Mouse (Mus musculus) cerebellum, adult 18-20 months (tissue): Measurements from ENCODE around the gene Npy4r.

Experiments used
- DNase-seq, 2 experiments: peaks; one replicate each; pipeline ENCODE4 v3.0.0; 2021

The Npy4r gene

GRCm38 (mm10) chr14:34152342-34152741 lies at the start of gene Npy4r:
Gene Npy4r (minus strand): TSS chr14:34152489.
- no peak for DNase-seq

DNA sequence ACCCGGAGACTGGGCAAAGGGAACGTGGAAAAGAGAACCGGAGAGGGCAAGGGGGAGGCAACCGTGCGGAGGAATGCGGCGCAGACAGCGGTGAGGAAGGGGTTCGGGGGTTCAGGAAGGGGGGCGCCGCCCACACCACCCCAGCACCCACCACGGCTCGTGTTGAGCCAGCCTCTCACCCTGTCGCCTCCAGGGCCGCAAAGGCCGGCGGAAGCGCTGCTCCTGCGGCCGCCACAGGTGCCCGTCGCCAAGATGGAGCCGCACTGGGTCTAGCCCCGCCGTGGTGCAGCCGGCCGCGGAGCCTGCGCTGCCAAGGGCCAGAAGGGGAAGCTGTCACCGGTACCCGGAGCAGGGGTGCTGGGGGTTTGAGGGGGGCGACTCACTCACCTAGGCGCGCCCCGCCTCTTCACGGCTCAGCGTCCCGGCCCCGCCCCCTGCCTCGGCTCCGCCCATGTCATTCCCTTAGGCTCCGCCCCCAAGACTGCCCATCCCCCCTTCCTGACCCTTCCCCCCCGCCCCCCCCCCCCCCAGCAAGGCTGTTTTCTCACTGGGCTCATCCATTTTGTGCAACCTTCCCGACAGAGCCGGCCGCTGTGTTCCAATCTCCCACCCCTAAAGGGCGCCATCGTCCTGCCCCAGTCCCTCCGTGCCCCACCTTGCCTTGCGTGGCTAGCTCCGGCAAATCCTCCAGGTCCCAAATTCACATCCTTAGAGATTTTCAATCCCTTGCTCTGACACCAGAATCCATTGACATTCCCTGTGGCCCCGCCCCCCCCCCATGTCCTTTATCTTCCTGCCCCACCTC lies 49.1 kb upstream of the Npy4r start, which contains the start of gene Gprin2:
Gene Gprin2, minus strand, starts transcription at position 423 of the 805 bp plus-strand sequence.
- peak; percentile 58 to 76 for DNase-seq

DNA sequence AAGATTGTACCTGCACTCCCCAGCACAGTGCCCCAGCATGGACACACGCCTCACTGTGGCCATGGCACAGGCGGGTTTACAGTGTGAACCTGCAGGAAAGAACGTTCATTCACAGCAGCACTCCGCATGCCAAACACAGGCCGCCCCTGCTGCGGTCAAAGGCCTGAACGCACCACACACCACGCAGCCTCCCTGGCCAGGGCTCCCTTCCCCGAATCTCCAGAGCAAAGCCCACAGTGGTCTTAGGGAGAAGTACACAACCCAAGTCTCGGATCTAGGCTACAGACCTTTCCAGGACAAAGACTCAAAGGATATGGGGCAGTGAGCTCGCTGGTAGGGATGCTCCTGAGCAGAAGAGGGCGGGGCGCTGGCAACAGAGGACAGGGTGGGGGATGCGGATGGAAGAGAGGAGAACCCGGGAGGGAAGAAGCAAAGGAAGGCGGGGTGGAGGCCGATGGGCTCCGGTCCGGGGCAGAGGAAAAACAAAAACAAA lies 48.5 kb upstream of the Npy4r start:
- peak; percentile 64 to 76 for DNase-seq

DNA sequence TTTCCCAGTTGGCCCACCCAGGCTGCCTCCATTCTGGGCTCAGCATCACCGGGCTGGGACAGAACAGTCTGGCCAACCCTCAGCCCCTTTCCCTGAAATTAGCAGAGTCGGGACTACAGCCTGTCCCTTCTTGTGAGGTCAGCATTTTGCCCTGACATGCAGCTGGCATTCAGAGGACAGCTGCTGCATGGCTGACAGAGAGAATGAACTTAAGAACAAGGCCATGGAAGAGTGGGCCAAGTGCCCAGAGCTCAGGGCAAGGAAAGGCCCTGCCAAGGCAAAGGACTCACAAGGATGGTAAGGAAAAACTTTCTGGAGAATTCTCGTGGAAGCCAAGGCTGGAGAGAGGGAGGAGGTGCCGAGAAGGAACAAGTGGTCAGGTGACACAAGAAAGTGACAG lies 44.4 kb upstream of the Npy4r start:
- no peak for DNase-seq

DNA sequence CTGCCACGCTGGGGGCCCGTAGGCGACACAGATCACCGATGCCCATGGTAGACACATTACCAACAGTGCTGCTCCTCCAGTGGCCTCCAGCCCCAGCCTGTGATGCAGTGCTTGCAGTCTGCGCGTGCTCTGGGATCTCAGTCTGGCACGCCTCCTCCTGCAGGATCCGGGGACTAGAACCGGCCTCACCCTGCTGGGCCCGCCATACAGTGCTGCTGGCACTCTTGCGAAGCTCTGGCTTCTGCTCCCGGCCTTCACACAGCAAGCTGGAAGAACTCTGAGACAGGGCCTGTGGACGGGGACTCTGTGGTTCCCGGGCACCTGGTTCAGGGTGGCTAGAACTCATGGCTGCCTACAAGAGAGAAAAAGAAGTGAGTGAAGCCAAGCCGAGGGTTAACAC lies 43.2 kb upstream of the Npy4r start:
- DNase-seq = peak; percentile 27 to 35

GRCm38 (mm10) chr14:34193879-34194278 lies 41.6 kb upstream of the Npy4r start:
- DNase-seq = no peak

- DNase-seq = no peak
These were observed 38.1 kb upstream of the Npy4r start for GRCm38 (mm10) chr14:34190361-34190760.

- DNase-seq = peak; percentile 47 to 54
These were observed 36.3 kb upstream of the Npy4r start for GRCm38 (mm10) chr14:34188629-34189028.

DNA sequence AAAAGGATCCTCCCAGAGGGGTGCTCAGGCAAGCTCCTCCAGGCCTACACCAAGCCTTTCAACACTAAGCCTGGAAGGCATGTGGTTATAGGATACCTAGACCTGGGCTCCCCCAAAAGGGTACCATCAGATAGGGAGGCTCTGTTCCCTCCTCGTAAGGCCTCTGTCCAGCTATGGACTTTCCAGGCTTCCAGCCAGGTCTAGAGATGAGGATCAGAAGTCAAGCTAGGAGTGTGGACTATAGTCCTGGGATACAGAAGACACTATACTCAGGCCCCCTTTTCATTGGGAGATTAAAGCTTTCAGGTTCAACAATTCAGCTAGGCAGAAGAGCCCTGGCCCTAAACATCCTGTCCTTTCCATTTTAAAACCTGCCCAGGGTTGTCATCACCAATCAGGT lies 30.8 kb upstream of the Npy4r start:
- no peak for DNase-seq

DNA sequence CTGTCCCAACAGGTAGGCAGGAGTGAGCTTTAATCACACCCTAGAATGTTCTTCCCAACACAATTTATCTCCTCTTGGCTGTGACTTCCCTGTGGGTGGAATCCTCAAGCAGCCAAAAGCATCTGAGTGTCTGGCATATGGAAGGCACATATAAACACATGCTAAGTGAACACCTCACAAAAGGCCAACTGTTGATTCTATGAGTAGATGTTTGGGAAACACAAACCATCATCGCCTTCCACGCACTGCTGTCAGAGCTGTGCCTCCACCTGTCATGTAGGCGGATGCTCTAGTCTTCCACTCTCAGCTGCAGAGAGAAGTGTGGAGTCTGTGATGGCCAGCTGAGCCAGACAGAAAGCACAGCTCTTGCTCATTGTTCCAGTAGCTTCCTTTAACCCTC lies 27.1 kb upstream of the Npy4r start:
- DNase-seq = no peak

DNA sequence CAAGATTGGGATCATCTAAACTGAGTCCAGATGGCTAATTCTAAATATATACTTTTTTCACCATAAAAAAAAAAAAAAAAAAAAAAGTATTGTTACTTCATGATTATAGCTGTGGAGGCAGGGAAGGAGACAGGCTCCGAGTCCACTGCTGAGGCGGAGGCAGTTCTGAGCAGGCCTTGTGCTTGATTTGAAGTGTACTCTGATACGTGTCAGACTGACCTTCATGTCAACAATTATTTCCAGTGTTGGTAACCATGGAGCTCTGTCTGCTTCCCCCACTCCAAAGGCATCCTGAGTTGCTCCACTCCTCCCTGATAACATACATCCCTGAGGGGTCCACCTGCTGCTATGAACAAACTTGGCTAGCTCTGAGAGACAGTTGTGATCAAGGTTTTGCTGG lies 18.8 kb upstream of the Npy4r start:
- DNase-seq = no peak

DNA sequence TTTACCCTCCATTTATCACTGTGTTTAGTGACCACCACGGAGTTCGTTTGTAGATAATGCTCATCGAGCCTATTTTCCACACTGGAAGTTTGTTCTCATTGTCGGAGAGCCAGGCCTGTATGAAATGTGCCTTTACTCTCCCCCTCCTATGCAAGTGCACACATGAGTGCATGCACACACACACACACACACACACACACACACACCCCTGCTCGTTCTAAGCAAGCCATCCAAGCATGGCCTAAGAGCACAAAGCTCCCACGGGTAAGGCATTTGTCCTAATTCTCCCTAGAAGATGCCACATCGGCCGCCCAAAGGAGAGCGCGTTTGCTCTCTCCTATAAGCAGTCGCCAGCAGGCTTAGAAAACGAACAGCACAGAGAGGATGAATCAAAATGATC lies 3.5 kb upstream of the Npy4r start:
- DNase-seq = no peak

DNA sequence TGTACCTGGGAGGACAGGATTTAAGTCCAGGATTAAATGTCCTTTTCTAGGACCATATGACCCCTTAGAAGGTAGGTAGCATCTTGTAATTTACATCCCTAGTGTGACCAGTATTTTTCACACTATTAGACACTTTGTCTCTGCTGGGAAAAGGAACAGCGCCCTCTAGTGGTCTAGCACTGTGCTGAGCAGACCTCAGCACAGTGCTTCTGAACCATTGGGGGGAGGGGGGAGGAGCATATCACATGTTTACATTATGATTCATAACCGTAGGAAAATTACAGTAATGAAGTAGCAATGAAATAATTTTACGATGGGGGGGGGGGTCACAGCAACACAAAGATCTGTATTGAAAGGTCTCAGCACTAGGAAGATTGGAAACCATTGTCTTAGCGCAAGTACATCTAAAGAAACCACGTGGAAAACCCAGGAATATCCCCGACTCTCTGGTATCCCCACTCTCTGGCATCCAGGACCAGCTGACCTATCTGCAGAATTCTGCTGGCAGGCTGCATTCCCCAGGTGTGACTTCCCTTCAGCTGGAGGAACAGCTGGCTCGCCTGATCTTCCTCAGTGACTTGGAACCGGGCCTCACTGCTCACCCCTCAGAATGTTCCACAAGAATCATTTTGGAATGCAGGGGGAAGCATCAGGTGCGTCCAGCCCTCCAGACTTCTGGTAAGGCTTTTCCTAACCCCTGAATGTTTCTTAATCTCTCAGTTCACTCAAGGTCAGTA lies 2.5 kb upstream of the Npy4r start:
- peak; percentile 57 to 58 for DNase-seq

GRCm38 (mm10) chr14:34142915-34143314 lies 9.4 kb downstream of the Npy4r start:
- DNase-seq = no peak

DNA sequence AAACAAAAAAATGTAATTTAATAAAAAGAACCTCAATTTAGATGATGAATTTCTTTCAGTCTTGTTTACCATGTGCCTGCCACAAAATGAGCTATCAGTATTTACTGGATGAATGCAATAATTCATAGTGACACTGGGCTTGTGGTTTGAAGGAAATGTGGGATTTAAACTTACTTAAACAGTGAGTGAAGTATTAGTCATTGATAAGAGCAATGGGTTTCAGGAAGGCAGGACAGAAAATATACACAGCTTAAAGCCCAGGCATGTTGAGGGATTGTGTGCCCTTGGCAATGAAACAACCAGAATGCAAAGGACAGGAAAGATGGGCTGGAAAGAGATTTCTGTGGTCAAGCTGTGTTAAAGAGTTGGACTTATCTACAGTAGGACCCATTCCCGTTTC lies 10.0 kb downstream of the Npy4r start:
- no peak for DNase-seq

DNA sequence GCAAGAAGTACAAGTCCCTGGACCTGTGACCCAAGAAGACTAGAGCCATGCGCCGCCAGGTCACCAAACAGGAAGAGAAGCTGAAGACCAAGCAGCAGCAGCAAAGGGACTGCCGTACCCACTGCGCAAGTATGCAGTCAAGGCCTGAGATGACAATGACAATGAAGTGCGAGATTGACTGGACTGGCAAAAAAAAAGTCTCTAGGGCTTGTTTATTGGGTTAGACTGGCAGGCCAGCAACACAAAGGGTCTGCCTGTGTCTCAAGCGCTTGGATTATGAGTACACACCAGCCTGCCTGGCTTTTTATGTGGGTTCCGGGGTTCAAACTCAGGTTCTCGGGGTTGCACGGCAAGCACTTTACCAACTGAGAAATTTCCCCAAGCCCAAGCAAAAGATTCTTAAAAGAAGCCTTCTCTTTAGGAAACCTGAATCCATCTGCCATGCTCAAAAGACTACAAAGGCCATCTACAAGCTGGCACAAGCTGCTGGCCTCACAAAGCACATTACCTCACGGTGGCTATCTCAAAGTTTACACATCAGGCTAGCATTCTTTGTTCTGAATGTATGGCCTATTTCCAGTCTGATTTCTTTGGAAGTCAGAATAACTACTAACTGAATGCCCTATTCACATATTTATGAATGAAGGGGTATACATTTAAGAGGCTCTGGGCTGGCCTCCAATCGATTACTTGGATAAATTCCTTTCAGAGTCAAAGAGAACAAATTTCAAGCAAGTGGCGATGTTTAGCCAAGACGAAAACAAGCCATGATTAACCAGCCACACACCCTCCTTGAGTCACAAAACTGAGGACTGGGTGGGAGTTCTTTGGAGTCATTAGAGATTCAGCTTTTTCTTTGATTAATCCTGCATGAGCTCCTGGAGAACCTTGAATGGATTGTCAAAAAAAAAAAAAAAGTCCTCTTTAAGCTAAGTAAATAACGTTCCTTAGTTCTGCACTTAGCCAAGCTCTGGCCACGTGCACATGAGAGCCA lies 12.3 kb downstream of the Npy4r start:
- no peak for DNase-seq

DNA sequence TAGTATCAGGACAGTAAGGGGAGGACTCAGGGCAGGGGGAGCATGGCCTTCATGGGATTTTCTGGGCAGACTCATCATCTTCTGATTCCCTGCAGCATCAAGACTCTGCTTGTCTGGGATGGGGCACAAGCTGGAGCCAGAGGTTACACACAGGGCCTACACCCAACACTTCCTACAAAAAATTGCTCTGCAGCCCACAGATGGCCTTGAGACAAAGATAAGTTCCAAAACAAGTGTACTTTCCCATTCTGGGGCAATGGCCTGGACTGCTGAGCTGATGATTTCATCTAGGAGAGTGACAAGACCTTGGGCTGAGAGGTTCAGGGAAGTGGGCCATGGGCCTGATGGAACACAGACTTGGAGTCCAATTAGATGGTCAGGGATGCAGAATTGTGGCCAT lies 16.9 kb downstream of the Npy4r start:
- no peak for DNase-seq

- no peak for DNase-seq
These were observed 21.1 kb downstream of the Npy4r start for GRCm38 (mm10) chr14:34131216-34131615.

- DNase-seq = no peak
These were observed 30.6 kb downstream of the Npy4r start for GRCm38 (mm10) chr14:34121691-34122090.

GRCm38 (mm10) chr14:34120923-34121351 lies 31.4 kb downstream of the Npy4r start:
- no peak for DNase-seq

DNA sequence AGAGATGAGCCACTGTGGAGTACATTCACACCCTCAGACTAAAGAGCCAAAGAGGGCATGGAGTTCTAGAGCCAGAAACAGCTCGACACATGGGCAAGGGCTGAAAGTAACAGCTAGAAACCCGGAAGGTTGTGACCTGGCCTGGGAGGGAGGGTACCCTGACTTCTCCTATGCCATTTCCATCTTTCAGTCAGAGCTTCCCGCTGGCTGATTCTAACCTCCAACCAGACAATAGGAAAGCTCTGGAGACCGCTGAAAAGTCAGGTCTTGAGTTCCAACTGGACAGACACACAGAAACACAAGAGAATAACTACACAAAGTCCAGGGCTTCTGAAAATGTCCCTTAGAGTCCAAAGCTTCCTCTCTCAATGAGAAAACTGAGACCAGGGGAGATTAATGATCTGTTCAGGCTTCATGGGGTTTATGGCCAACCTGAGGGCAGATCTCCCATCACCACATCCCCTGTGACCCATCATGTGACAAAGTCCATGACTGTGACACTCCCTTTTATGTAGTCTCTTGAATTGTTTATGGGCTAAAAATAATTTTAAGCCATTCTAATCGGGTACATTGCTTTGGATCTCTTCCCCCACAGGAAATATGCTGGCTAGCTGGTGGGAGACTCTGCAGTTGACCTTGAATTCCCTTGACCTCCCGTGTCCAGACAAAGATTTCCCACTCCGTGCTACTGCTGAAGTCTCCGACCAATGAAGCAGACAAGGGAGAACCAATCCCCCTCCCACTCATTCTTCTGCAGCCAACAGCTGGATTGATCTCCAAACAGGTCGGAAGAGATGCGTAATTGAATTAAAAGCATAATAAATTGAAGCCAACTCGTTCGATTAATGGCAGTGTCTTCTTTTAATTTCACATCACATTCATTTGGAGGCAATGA lies 32.0 kb downstream of the Npy4r start:
- no peak for DNase-seq
